Mouse (Mus musculus) neural tube, embryonic 12.5 days (tissue): ENCODE measurements around the gene Cdh7. TPM values are rescaled to one million over a fixed set of nuclear protein-coding genes. Genes with fewer than 3 reads are reported as not detected.

Source experiments
- ATAC-seq: fragments of 200-750 bp; cut with Nextera tagmentation; 2 replicates; pipeline ENCODE4 v1.8.0; 2017; ENCODE audit warnings: low read depth, mild to moderate bottlenecking, moderate TSS enrichment, moderate library complexity; ENCODE audit not compliant: low FRiP score
- H3K27ac ChIP-seq: fragments of 300-500 bp; sonication (generic); 2 replicates; pipeline ENCODE4 v1.5.1; 2016
- H3K27me3 ChIP-seq: fragments of 300-500 bp; sonication (generic); replicated peaks from 2 replicates; pipeline ENCODE4 v1.6.1; 2016; ENCODE audit warnings: mild to moderate bottlenecking
- H3K36me3 ChIP-seq: fragments of 300-500 bp; sonication (generic); 2 replicates; pipeline ENCODE4 v1.6.1; 2016; ENCODE audit warnings: mild to moderate bottlenecking
- H3K4me1 ChIP-seq: fragments of 300-500 bp; sonication (generic); 2 replicates; pipeline ENCODE4 v1.6.1; 2016
- H3K4me2 ChIP-seq: fragments of 300-500 bp; sonication (generic); replicated peaks from 2 replicates; pipeline ENCODE4 v1.6.1; 2016; ENCODE audit warnings: mild to moderate bottlenecking
- H3K4me3 ChIP-seq: fragments of 300-500 bp; sonication (generic); 2 replicates; pipeline ENCODE4 v1.5.1; 2016
- H3K9ac ChIP-seq: fragments of 300-500 bp; sonication (generic); 2 replicates; pipeline ENCODE4 v1.6.1; 2016; ENCODE audit warnings: mild to moderate bottlenecking
- H3K9me3 ChIP-seq: fragments of 300-500 bp; sonication (generic); 2 replicates; pipeline ENCODE4 v1.6.1; 2016; ENCODE audit warnings: mild to moderate bottlenecking
- WGBS: fragments of 180-500 bp; shearing (Covaris S2); methylation state at CpG from one replicate; pipeline ENCODE4 v1.1.7; 2016; 5-methylcytosine and 5-hydroxymethylcytosine counted together
- polyA plus RNA-seq: library from polyadenylated mRNA; unstranded; fragments of >200 nt; fragmentation: Nextera tagmentation; extraction: Ambion mirVana; gene quantifications from 2 replicates; pipeline ENCODE4 v1.2.1, GENCODE M21; 2016

Cdh7 gene
- polyA plus RNA-seq, result 6.5 and 8.4 TPM in 2 replicates

GRCm38 (mm10) chr1:109982064-109982808 is at the start of gene Cdh7:
Cdh7 (plus strand) TSS chr1:109982431.
- Histone ChIP-seq H3K27ac (no peak within 1 kb of the TSS), H3K9me3 (no peaks in the 10 kb centered on the region), H3K9ac (peak within 1 kb of the TSS; percentile 57), H3K4me3 (peak within 1 kb of the TSS; percentile 61), H3K4me1 (no peaks in the 10 kb centered on the region), H3K27me3 (no peaks in the 10 kb centered on the region), H3K4me2 (peak within 1 kb of the TSS; percentile 95), H3K36me3 (no peaks in the 10 kb centered on the region)
- ATAC-seq, result peak; percentile 92
- WGBS, result under 1% methylated on average over 34 of the region's 35 CpGs

- Histone ChIP-seq H3K27me3 (no peaks in the 10 kb centered on the region), H3K4me2 (no peak overlapping the region), H3K36me3 (no peaks in the 10 kb centered on the region), H3K9me3 (no peaks in the 10 kb centered on the region), H3K27ac (no peak overlapping the region), H3K9ac (no peak overlapping the region), H3K4me3 (no peak overlapping the region), H3K4me1 (no peaks in the 10 kb centered on the region)
- 81% methylated on average over 3 of the region's 3 CpGs for WGBS
- ATAC-seq, result no peak
These were observed 49.6 kb upstream of the Cdh7 start for GRCm38 (mm10) chr1:109932674-109933073.

- Histone ChIP-seq H3K27ac (no peak overlapping the region), H3K36me3 (no peaks in the 10 kb centered on the region), H3K4me2 (no peak overlapping the region), H3K4me1 (no peaks in the 10 kb centered on the region), H3K27me3 (no peaks in the 10 kb centered on the region), H3K4me3 (no peak overlapping the region), H3K9ac (no peak overlapping the region), H3K9me3 (no peaks in the 10 kb centered on the region)
- ATAC-seq, result no peak
- WGBS, result 64% methylated on average over 2 of the region's 2 CpGs
These were observed 33.7 kb upstream of the Cdh7 start for GRCm38 (mm10) chr1:109948571-109948970.

- H3K36me3 ChIP-seq, result no peaks in the 10 kb centered on the region
- H3K4me2 ChIP-seq, result no peak overlapping the region
- H3K27ac ChIP-seq, result no peak overlapping the region
- H3K27me3 ChIP-seq, result no peaks in the 10 kb centered on the region
- 42% methylated on average over 5 of the region's 5 CpGs for WGBS
- no peak overlapping the region for H3K9ac ChIP-seq
- no peaks in the 10 kb centered on the region for H3K9me3 ChIP-seq
- H3K4me1 ChIP-seq, result no peaks in the 10 kb centered on the region
- ATAC-seq, result peak; percentile 82
- H3K4me3 ChIP-seq, result no peak overlapping the region
These were observed 10.4 kb upstream of the Cdh7 start for GRCm38 (mm10) chr1:109971721-109972425.

- no peaks in the 10 kb centered on the region for H3K27me3 ChIP-seq
- no peaks in the 10 kb centered on the region for H3K9me3 ChIP-seq
- no peak overlapping the region for H3K27ac ChIP-seq
- H3K36me3 ChIP-seq, result no peaks in the 10 kb centered on the region
- no peak overlapping the region for H3K9ac ChIP-seq
- WGBS, result 49% methylated on average over 4 of the region's 4 CpGs
- no peak overlapping the region for H3K4me3 ChIP-seq
- peak; percentile 57; the same call in 1 of the 2 replicates for ATAC-seq
- H3K4me2 ChIP-seq, result no peak overlapping the region
- no peaks in the 10 kb centered on the region for H3K4me1 ChIP-seq
These were observed 9.7 kb upstream of the Cdh7 start for GRCm38 (mm10) chr1:109972426-109973015.

GRCm38 (mm10) chr1:109982809-109983536 is 742 bp downstream of the Cdh7 start:
- Histone ChIP-seq H3K27ac (no peak overlapping the region), H3K9ac (peak overlapping the region; percentile 57), H3K36me3 (no peaks in the 10 kb centered on the region), H3K4me2 (peak overlapping the region; percentile 95), H3K9me3 (no peaks in the 10 kb centered on the region), H3K4me3 (peak overlapping the region; percentile 61), H3K27me3 (no peaks in the 10 kb centered on the region), H3K4me1 (no peaks in the 10 kb centered on the region)
- 1% methylated on average over 38 of the region's 38 CpGs for WGBS
- peak; percentile 89 for ATAC-seq

- Histone ChIP-seq H3K9ac (no peak overlapping the region), H3K4me1 (no peaks in the 10 kb centered on the region), H3K27me3 (no peaks in the 10 kb centered on the region), H3K36me3 (no peaks in the 10 kb centered on the region), H3K27ac (no peak overlapping the region), H3K4me3 (peak overlapping the region; percentile 61), H3K4me2 (peak overlapping the region; percentile 95), H3K9me3 (no peaks in the 10 kb centered on the region)
- 21% methylated on average over 6 of the region's 6 CpGs for WGBS
- ATAC-seq, result no peak
These were observed 1.3 kb downstream of the Cdh7 start for GRCm38 (mm10) chr1:109983537-109983912.

- Histone ChIP-seq H3K27ac (no peak overlapping the region), H3K36me3 (no peaks in the 10 kb centered on the region), H3K9me3 (no peaks in the 10 kb centered on the region), H3K27me3 (no peaks in the 10 kb centered on the region), H3K4me1 (no peaks in the 10 kb centered on the region), H3K4me3 (no peak overlapping the region), H3K9ac (no peak overlapping the region), H3K4me2 (peak overlapping the region; percentile 28; the same call in 1 of the 2 replicates)
- ATAC-seq, result no peak
- 31% methylated on average over 3 of the region's 3 CpGs for WGBS
These were observed 2.5 kb downstream of the Cdh7 start for GRCm38 (mm10) chr1:109984776-109985175.

GRCm38 (mm10) chr1:109985468-109985867 is 3.2 kb downstream of the Cdh7 start:
- no peaks in the 10 kb centered on the region for H3K9me3 ChIP-seq
- no peak overlapping the region for H3K9ac ChIP-seq
- peak; percentile 49; the same call in 1 of the 2 replicates for ATAC-seq
- H3K27ac ChIP-seq, result no peak overlapping the region
- no peak overlapping the region for H3K4me3 ChIP-seq
- 15% methylated on average over 1 of the region's 1 CpGs for WGBS
- H3K27me3 ChIP-seq, result no peaks in the 10 kb centered on the region
- no peaks in the 10 kb centered on the region for H3K36me3 ChIP-seq
- no peaks in the 10 kb centered on the region for H3K4me1 ChIP-seq
- no peak overlapping the region for H3K4me2 ChIP-seq

GRCm38 (mm10) chr1:109989541-109989940 is 7.3 kb downstream of the Cdh7 start:
- Histone ChIP-seq H3K9ac (no peak overlapping the region), H3K4me3 (no peak overlapping the region), H3K9me3 (no peaks in the 10 kb centered on the region), H3K4me2 (no peak overlapping the region), H3K27me3 (no peaks in the 10 kb centered on the region), H3K36me3 (no peaks in the 10 kb centered on the region), H3K27ac (no peak overlapping the region), H3K4me1 (no peaks in the 10 kb centered on the region)
- WGBS, result 78% methylated on average over 2 of the region's 2 CpGs
- ATAC-seq, result no peak

GRCm38 (mm10) chr1:109993906-109994305 is 11.7 kb downstream of the Cdh7 start:
- Histone ChIP-seq H3K27ac (no peak overlapping the region), H3K4me1 (no peaks in the 10 kb centered on the region), H3K4me3 (no peak overlapping the region), H3K36me3 (no peaks in the 10 kb centered on the region), H3K27me3 (no peaks in the 10 kb centered on the region), H3K9ac (no peak overlapping the region), H3K9me3 (no peaks in the 10 kb centered on the region), H3K4me2 (no peak overlapping the region)
- no peak for ATAC-seq
- WGBS, result 79% methylated on average over 5 of the region's 5 CpGs

GRCm38 (mm10) chr1:110004451-110004850 is 22.2 kb downstream of the Cdh7 start:
- no peak overlapping the region for H3K4me3 ChIP-seq
- no peak overlapping the region for H3K9ac ChIP-seq
- H3K36me3 ChIP-seq, result no peaks in the 10 kb centered on the region
- H3K4me2 ChIP-seq, result no peak overlapping the region
- no peak overlapping the region for H3K27ac ChIP-seq
- no peak for ATAC-seq
- no peaks in the 10 kb centered on the region for H3K27me3 ChIP-seq
- H3K9me3 ChIP-seq, result no peaks in the 10 kb centered on the region
- no peaks in the 10 kb centered on the region for H3K4me1 ChIP-seq
